39 mouse cellular contexts compared by ENCODE assay signal in genomic region chr13:3799386-3799785, GRCm38 (mm10). TPM values are rescaled to one million over a fixed set of nuclear protein-coding genes. Genes with fewer than 3 reads are reported as not detected.
DNase-seq lines count a peak whose midpoint lies in the region; ATAC-seq and TF ChIP-seq lines count a peak whose summit lies in the region.
"Had no signal": no experiment of that assay in that cellular context is flagged by ENCODE, and none has a peak within 500 bp of the region (broad histone marks: within the 10 kb centered on the region; RNA-seq: fewer than 3 reads in every experiment).

No protein-coding gene starts in this region.

- H3K36me3 ChIP-seq in heart, embryonic 15.5 days = no peaks in the 10 kb centered on the region
- H3K36me3 ChIP-seq in kidney, postnatal 0 days (ENCODE audit: insufficient read depth, low read length) = no peaks in the 10 kb centered on the region
- H3K36me3 ChIP-seq: embryonic facial prominence, embryonic 13.5 days; forebrain, embryonic 12.5 days; heart, embryonic 12.5 days; hindbrain, embryonic 15.5 days; limb, embryonic 12.5 days; liver, embryonic 15.5 days; midbrain, embryonic 13.5 days; neural tube, embryonic 13.5 days had no signal

- peak; percentile 23 for DNase-seq in embryo, embryonic 11 days
- no peak for DNase-seq in embryo, embryonic 10 days (ENCODE audit: low spot score)
- DNase-seq in heart, adult 9 months (ENCODE audit: low spot score in 2 of 2) = no peak
- DNase-seq in kidney, postnatal 0 days (ENCODE audit: low spot score) = peak; percentile 52
- no peak for DNase-seq in kidney, postnatal 10 days
- DNase-seq in mesoderm, embryonic 11.5 days (ENCODE audit: low read depth, low spot score) = peak; percentile 44
- no peak for DNase-seq in left cerebral cortex, postnatal 14 days (ENCODE audit: low spot score in 2 of 2)
- DNase-seq: adrenal gland, adult 2 months; cerebellum, adult 2 months; cerebellum, postnatal 14 days; forebrain, postnatal 0 days; gastrocnemius, postnatal 10 days; kidney, adult 9 months; kidney, postnatal 4 days; layer of hippocampus, postnatal 36 days; right cerebral cortex, postnatal 4 days; thymus, postnatal 14 days had no signal

- peak overlapping the region; percentile 47; the same call in 1 of the 2 replicates for H3K27ac ChIP-seq in heart, embryonic 15.5 days
- H3K27ac ChIP-seq in kidney, postnatal 0 days = no peak overlapping the region
- H3K27ac ChIP-seq: embryonic facial prominence, embryonic 13.5 days; forebrain, embryonic 12.5 days; hindbrain, embryonic 15.5 days; limb, embryonic 12.5 days; liver, embryonic 15.5 days; midbrain, embryonic 13.5 days; neural tube, embryonic 13.5 days had no signal

- H3K27me3 ChIP-seq in heart, embryonic 15.5 days = no peaks in the 10 kb centered on the region
- no peaks in the 10 kb centered on the region for H3K27me3 ChIP-seq in kidney, postnatal 0 days (ENCODE audit: insufficient read depth, low read length)
- H3K27me3 ChIP-seq: CH12.LX; embryonic facial prominence, embryonic 13.5 days; forebrain, embryonic 12.5 days; heart, embryonic 12.5 days; hindbrain, embryonic 15.5 days; limb, embryonic 12.5 days; liver, embryonic 15.5 days; midbrain, embryonic 13.5 days; neural tube, embryonic 13.5 days had no signal

- no peak overlapping the region for H3K4me3 ChIP-seq in heart, embryonic 15.5 days
- no peak overlapping the region for H3K4me3 ChIP-seq in kidney, postnatal 0 days (replicated peaks; ENCODE audit: low read depth, low read length)
- H3K4me3 ChIP-seq: embryonic facial prominence, embryonic 13.5 days; forebrain, embryonic 12.5 days; heart, embryonic 12.5 days; hindbrain, embryonic 15.5 days; limb, embryonic 12.5 days; liver, embryonic 15.5 days; midbrain, embryonic 13.5 days; neural tube, embryonic 13.5 days had no signal

- H3K4me1 ChIP-seq in heart, embryonic 15.5 days (replicated peaks) = peaks cover 12% of the 10 kb centered on the region
- no peaks in the 10 kb centered on the region; the same call in 1 of the 2 replicates for H3K4me1 ChIP-seq in kidney, postnatal 0 days (replicated peaks; ENCODE audit: insufficient read depth, low read length)
- H3K4me1 ChIP-seq: forebrain, embryonic 12.5 days; hindbrain, embryonic 15.5 days; liver, embryonic 15.5 days; midbrain, embryonic 13.5 days; neural tube, embryonic 13.5 days had no signal

- 21% methylated on average over 3 of the region's 3 CpGs for WGBS in heart, embryonic 15.5 days
- 18% methylated on average over 3 of the region's 3 CpGs for WGBS in kidney, postnatal 0 days

- H3K9ac ChIP-seq in heart, embryonic 15.5 days = no peak overlapping the region
- no peak overlapping the region for H3K9ac ChIP-seq in kidney, postnatal 0 days (ENCODE audit: low read depth, low read length)
- H3K9ac ChIP-seq: embryonic facial prominence, embryonic 13.5 days; forebrain, embryonic 12.5 days; forebrain, postnatal 0 days; heart, embryonic 12.5 days; hindbrain, embryonic 15.5 days; limb, embryonic 12.5 days; liver, embryonic 15.5 days; midbrain, embryonic 13.5 days; neural tube, embryonic 13.5 days had no signal

- no peak for ATAC-seq in heart, embryonic 15.5 days (replicated peaks; ENCODE audit: insufficient number of reproducible peaks, insufficient read depth, low FRiP score, low read depth)
- no peak for ATAC-seq in kidney, postnatal 0 days (replicated peaks; ENCODE audit: low FRiP score, low read depth)
- ATAC-seq: activated CD4-positive, CD25-positive, alpha-beta regulatory T cell, adult 4 months; forebrain, postnatal 0 days; inflammation-experienced regulatory T-cells, adult 6 months; midbrain, embryonic 13.5 days had no signal

- peak overlapping the region; percentile 16; the same call in 1 of the 2 replicates for H3K4me2 ChIP-seq in heart, embryonic 15.5 days
- H3K4me2 ChIP-seq in kidney, postnatal 0 days (ENCODE audit: low read length) = no peak overlapping the region
- H3K4me2 ChIP-seq: embryonic facial prominence, embryonic 13.5 days; forebrain, embryonic 12.5 days; heart, embryonic 12.5 days; hindbrain, embryonic 15.5 days; limb, embryonic 12.5 days; liver, embryonic 15.5 days; midbrain, embryonic 13.5 days; neural tube, embryonic 13.5 days had no signal

- no peak for TF ChIP-seq CTCF in kidney, postnatal 0 days (IDR thresholded peaks at IDR 0.05; ENCODE audit: low read depth)

- H3K9me3 ChIP-seq in heart, embryonic 15.5 days (replicated peaks) = no peaks in the 10 kb centered on the region
- H3K9me3 ChIP-seq in kidney, postnatal 0 days (replicated peaks; ENCODE audit: low read length) = no peaks in the 10 kb centered on the region
- H3K9me3 ChIP-seq: embryonic facial prominence, embryonic 13.5 days; forebrain, embryonic 12.5 days; heart, embryonic 12.5 days; hindbrain, embryonic 15.5 days; limb, embryonic 12.5 days; liver, embryonic 15.5 days; midbrain, embryonic 13.5 days; neural tube, embryonic 13.5 days had no signal

- intact Hi-C loops in left cerebral cortex, postnatal 14 days (cut with DNase I) = no loop called here

RNA-seq across cellular contexts. Expression of gene Calml3, which starts 4.7 kb away (rescaled TPM):
- polyA plus RNA-seq in heart, embryonic 15.5 days (2015; fragmentation: Nextera tagmentation; extraction: Ambion mirVana) = 0.37 TPM in 1 of 2 replicates, not detected in the other
- polyA plus RNA-seq in kidney, postnatal 0 days (2015; fragmentation: Nextera tagmentation; extraction: Ambion mirVana) = 1.4 and 1.6 TPM in 2 replicates
- total RNA-seq in left cerebral cortex, postnatal 14 days (2021) = not detected
- total RNA-seq: adrenal gland, postnatal 4 days; CH12.LX; ES-E14; forebrain, postnatal 0 days; gastrocnemius, postnatal 10 days; hematopoietic stem cell, adult 5-6 weeks; layer of hippocampus, postnatal 36 days; liver, adult 2 months; megakaryocyte, adult 5-6 weeks had no signal
- polyA plus RNA-seq: activated CD4-positive, CD25-positive, alpha-beta regulatory T cell, adult 4 months; adrenal gland, adult 2 months; cerebellum, adult 2 months; forebrain, embryonic 12.5 days; forebrain, postnatal 0 days; heart, embryonic 12.5 days; inflammation-experienced regulatory T-cells, adult 6 months; liver, adult 2 months; liver, embryonic 15.5 days; midbrain, embryonic 13.5 days; neural tube, embryonic 13.5 days had no signal

RNA-seq across cellular contexts. Expression of gene Calm4, which starts 38.2 kb away (rescaled TPM):
- polyA plus RNA-seq in heart, embryonic 15.5 days (2015; fragmentation: Nextera tagmentation; extraction: Ambion mirVana) = 0.20 and 0.64 TPM in 2 replicates
- polyA plus RNA-seq in kidney, postnatal 0 days (2015; fragmentation: Nextera tagmentation; extraction: Ambion mirVana) = not detected in 2 replicates
- total RNA-seq in left cerebral cortex, postnatal 14 days (2021) = not detected
- total RNA-seq: adrenal gland, adult 2 months; adrenal gland, postnatal 4 days; CH12.LX; ES-E14; forebrain, postnatal 0 days; gastrocnemius, postnatal 10 days; layer of hippocampus, postnatal 36 days; liver, adult 2 months; megakaryocyte, adult 5-6 weeks had no signal
- polyA plus RNA-seq: activated CD4-positive, CD25-positive, alpha-beta regulatory T cell, adult 4 months; adrenal gland, adult 2 months; C2C12; cerebellum, adult 2 months; forebrain, embryonic 12.5 days; forebrain, postnatal 0 days; gonadal fat pad, adult 2 months; heart, embryonic 12.5 days; inflammation-experienced regulatory T-cells, adult 6 months; limb, embryonic 12.5 days; liver, adult 2 months; liver, embryonic 15.5 days; lung, embryonic 16.5 days; midbrain, embryonic 13.5 days; neural tube, embryonic 13.5 days; spleen, adult 2 months; urinary bladder, adult 2 months had no signal

RNA-seq across cellular contexts. Expression of gene Calm5, which starts 54.6 kb away (rescaled TPM):
- not detected in 2 replicates for polyA plus RNA-seq in heart, embryonic 15.5 days (2015; fragmentation: Nextera tagmentation; extraction: Ambion mirVana)
- polyA plus RNA-seq in kidney, postnatal 0 days (2015; fragmentation: Nextera tagmentation; extraction: Ambion mirVana) = not detected in 2 replicates
- total RNA-seq in left cerebral cortex, postnatal 14 days (2021) = not detected
- total RNA-seq: adrenal gland, adult 2 months; adrenal gland, postnatal 4 days; CH12.LX; ES-E14; forebrain, postnatal 0 days; gastrocnemius, postnatal 10 days; hematopoietic stem cell, adult 5-6 weeks; layer of hippocampus, postnatal 36 days; liver, adult 2 months; megakaryocyte, adult 5-6 weeks had no signal
- polyA plus RNA-seq: activated CD4-positive, CD25-positive, alpha-beta regulatory T cell, adult 4 months; adrenal gland, adult 2 months; C2C12; cerebellum, adult 2 months; embryonic facial prominence, embryonic 13.5 days; forebrain, embryonic 12.5 days; forebrain, postnatal 0 days; gonadal fat pad, adult 2 months; heart, embryonic 12.5 days; hindbrain, embryonic 15.5 days; inflammation-experienced regulatory T-cells, adult 6 months; limb, embryonic 12.5 days; liver, adult 2 months; liver, embryonic 15.5 days; lung, embryonic 16.5 days; midbrain, embryonic 13.5 days; neural tube, embryonic 13.5 days; spleen, adult 2 months; urinary bladder, adult 2 months had no signal

Comparison
In these comparisons a context has a peak if more than half of its experiments do, and no peak if none do; other contexts are left out.
1. DNase-seq: peak in embryo, embryonic 11 days (single experiment), kidney, postnatal 0 days (single experiment) and mesoderm, embryonic 11.5 days (single experiment); none in embryo, embryonic 10 days (single experiment), heart, adult 9 months (0 of 2), kidney, postnatal 10 days (single experiment) and left cerebral cortex, postnatal 14 days (0 of 2).